Mouse (Mus musculus): Measurements from ENCODE around the gene Irx5.
A peak's percentile ranks its signal among the peaks of the same experiment; 100 is the strongest.

The Irx5 gene

GRCm38 (mm10) chr8:92357398-92357981 lies at the start of gene Irx5:
Gene Irx5 (plus strand): TSS chr8:92357625.
- peak; percentile 91 for DNase-seq (ENCODE audit: low spot score)

GRCm38 (mm10) chr8:92312178-92312577 lies 45.2 kb upstream of the Irx5 start:
- DNase-seq (ENCODE audit: low spot score), result peak; percentile 23

GRCm38 (mm10) chr8:92313707-92314106 lies 43.7 kb upstream of the Irx5 start:
- no peak for DNase-seq (ENCODE audit: low spot score)

- DNase-seq (ENCODE audit: low spot score), result no peak
Measured at GRCm38 (mm10) chr8:92323751-92324150, 33.7 kb upstream of the Irx5 start.

GRCm38 (mm10) chr8:92327176-92327575 lies 30.2 kb upstream of the Irx5 start:
- no peak for DNase-seq (ENCODE audit: low spot score)

- DNase-seq (ENCODE audit: low spot score), result no peak
Measured at GRCm38 (mm10) chr8:92329273-92329672, 28.2 kb upstream of the Irx5 start.

GRCm38 (mm10) chr8:92331811-92332210 lies 25.6 kb upstream of the Irx5 start:
- no peak for DNase-seq (ENCODE audit: low spot score)

GRCm38 (mm10) chr8:92333406-92333805 lies 24.0 kb upstream of the Irx5 start:
- no peak for DNase-seq (ENCODE audit: low spot score)

- no peak for DNase-seq (ENCODE audit: low spot score)
Measured at GRCm38 (mm10) chr8:92335079-92335478, 22.3 kb upstream of the Irx5 start.

- no peak for DNase-seq (ENCODE audit: low spot score)
Measured at GRCm38 (mm10) chr8:92336041-92336440, 21.4 kb upstream of the Irx5 start.

GRCm38 (mm10) chr8:92343544-92343943 lies 13.9 kb upstream of the Irx5 start:
- no peak for DNase-seq (ENCODE audit: low spot score)

GRCm38 (mm10) chr8:92349898-92350486 lies 7.4 kb upstream of the Irx5 start:
- DNase-seq (ENCODE audit: low spot score), result no peak

GRCm38 (mm10) chr8:92353405-92353804 lies 4.0 kb upstream of the Irx5 start:
- peak; percentile 51 for DNase-seq (ENCODE audit: low spot score)

GRCm38 (mm10) chr8:92354536-92355482 lies 2.6 kb upstream of the Irx5 start:
- DNase-seq (ENCODE audit: low spot score), result peak; percentile 59

GRCm38 (mm10) chr8:92355701-92356612 lies 1.5 kb upstream of the Irx5 start:
- peak; percentile 100 for DNase-seq (ENCODE audit: low spot score)

GRCm38 (mm10) chr8:92356613-92357375 lies 631 bp upstream of the Irx5 start:
- no peak for DNase-seq (ENCODE audit: low spot score)

GRCm38 (mm10) chr8:92358141-92358999 lies 945 bp downstream of the Irx5 start:
- DNase-seq (ENCODE audit: low spot score), result peak; percentile 47

- peak; percentile 52 for DNase-seq (ENCODE audit: low spot score)
Measured at GRCm38 (mm10) chr8:92359000-92359832, 1.8 kb downstream of the Irx5 start.

GRCm38 (mm10) chr8:92359833-92360082 lies 2.3 kb downstream of the Irx5 start:
- peak; percentile 62 for DNase-seq (ENCODE audit: low spot score)
